Mouse (Mus musculus) olfactory bulb, adult 2 months (tissue): ENCODE measurements around the gene Ppp2r2c.

Source experiments
- CTCF ChIP-seq: fragments of 200-500 bp; IDR thresholded peaks from 2 replicates; pipeline ENCODE4 v1.5.1; 2012; ENCODE audit warnings: low read depth, mild to moderate bottlenecking, low read length, moderate library complexity; ENCODE audit not compliant: insufficient read depth
- POLR2A ChIP-seq: fragments of 200-500 bp; IDR thresholded peaks from 2 replicates; pipeline ENCODE4 v1.6.1; 2012; ENCODE audit warnings: mild to moderate bottlenecking, low read depth, low read length, moderate library complexity; ENCODE audit not compliant: insufficient read depth

- TF ChIP-seq POLR2A (no peak), CTCF (no peak)
These were observed 103.3 kb downstream of the Ppp2r2c start for GRCm38 (mm10) chr5:36971587-36971986.
